Mouse (Mus musculus): ENCODE measurements at regions not wholly inside any gene's neighbourhood (a gene's known extent, or its start where the extent isn't known, plus 50 kb on each side); places are given as distances from the start of the nearest gene placed in this dataset.

GRCm38 (mm10) chr3:41412698-41413097, 142.8 kb upstream of the Jade1 start:
- DNase-seq (ENCODE audit: low spot score): no peak

GRCm38 (mm10) chr3:41408821-41409737, 146.5 kb upstream of the Jade1 start:
- no peak for DNase-seq (ENCODE audit: low spot score)

GRCm38 (mm10) chr3:41408423-41408820, 147.1 kb upstream of the Jade1 start:
- no peak for DNase-seq (ENCODE audit: low spot score)

GRCm38 (mm10) chr3:41407988-41408387, 147.5 kb upstream of the Jade1 start:
- no peak for DNase-seq (ENCODE audit: low spot score)

GRCm38 (mm10) chr3:41407520-41407919, 148.0 kb upstream of the Jade1 start:
- no peak for DNase-seq (ENCODE audit: low spot score)

GRCm38 (mm10) chr3:41401881-41402280, 153.7 kb upstream of the Jade1 start:
- no peak for DNase-seq (ENCODE audit: low spot score)

- DNase-seq (ENCODE audit: low spot score): no peak
Observed at GRCm38 (mm10) chr3:41389868-41390267, 165.7 kb upstream of the Jade1 start.

GRCm38 (mm10) chr3:41387469-41388212, 167.9 kb upstream of the Jade1 start:
- DNase-seq (ENCODE audit: low spot score): no peak

GRCm38 (mm10) chr3:41386299-41386698, 169.2 kb upstream of the Jade1 start:
- DNase-seq (ENCODE audit: low spot score): no peak

GRCm38 (mm10) chr3:41384410-41384809, 171.1 kb upstream of the Jade1 start:
- DNase-seq (ENCODE audit: low spot score): no peak

- no peak for DNase-seq (ENCODE audit: low spot score)
Observed at GRCm38 (mm10) chr3:41378576-41378975, 177.0 kb upstream of the Jade1 start.

- DNase-seq (ENCODE audit: low spot score): no peak
Observed at GRCm38 (mm10) chr3:41377826-41378406, 177.6 kb upstream of the Jade1 start.

GRCm38 (mm10) chr3:41376848-41377582, 178.5 kb upstream of the Jade1 start:
- DNase-seq (ENCODE audit: low spot score): no peak

- DNase-seq (ENCODE audit: low spot score): no peak
Observed at GRCm38 (mm10) chr3:41375230-41375930, 180.2 kb upstream of the Jade1 start.

- DNase-seq (ENCODE audit: low spot score): no peak
Observed at GRCm38 (mm10) chr3:41373198-41373597, 182.3 kb upstream of the Jade1 start.

GRCm38 (mm10) chr3:41368351-41369101, 187.0 kb upstream of the Jade1 start:
- DNase-seq (ENCODE audit: low spot score): no peak

GRCm38 (mm10) chr3:41366764-41367163, 188.8 kb upstream of the Jade1 start:
- no peak for DNase-seq (ENCODE audit: low spot score)

GRCm38 (mm10) chr3:41366264-41366663, 189.3 kb upstream of the Jade1 start:
- DNase-seq (ENCODE audit: low spot score): no peak

- no peak for DNase-seq (ENCODE audit: low spot score)
Observed at GRCm38 (mm10) chr3:41365145-41365830, 190.2 kb upstream of the Jade1 start.

GRCm38 (mm10) chr3:41363947-41364346, 191.6 kb upstream of the Jade1 start:
- DNase-seq (ENCODE audit: low spot score): no peak
